16 mouse cellular contexts compared by ENCODE assay signal in genomic region chr11:105957501-105957900, GRCm38 (mm10). TPM values are rescaled to one million over a fixed set of nuclear protein-coding genes. Genes with fewer than 3 reads are reported as not detected.
"Had no signal": no experiment of that assay in that cellular context is flagged by ENCODE, and none has a peak within 500 bp of the region (broad histone marks: within the 10 kb centered on the region; RNA-seq: fewer than 3 reads in every experiment).

No protein-coding gene starts in this region.

- H3K4me3 ChIP-seq: layer of hippocampus, adult 2 months; limb, embryonic 13.5 days; megakaryocyte, embryonic 14.5 days; midbrain, embryonic 15.5 days; neural tube, embryonic 12.5 days had no signal

- H3K4me2 ChIP-seq: limb, embryonic 13.5 days; midbrain, embryonic 11.5 days; midbrain, embryonic 15.5 days; neural tube, embryonic 12.5 days had no signal

- H3K27me3 ChIP-seq: limb, embryonic 13.5 days; midbrain, embryonic 15.5 days; neural tube, embryonic 12.5 days had no signal

- DNase-seq: kidney, adult 18-20 months; kidney, postnatal 10 days; kidney, postnatal 4 days; thymus, postnatal 36 days had no signal

- H3K27ac ChIP-seq: layer of hippocampus, adult 2 months; limb, embryonic 13.5 days; liver, embryonic 14.5 days; macrophage; midbrain, embryonic 15.5 days; neural tube, embryonic 12.5 days; stomach, postnatal 0 days had no signal

- H3K36me3 ChIP-seq: limb, embryonic 13.5 days; midbrain, embryonic 15.5 days; neural tube, embryonic 12.5 days had no signal

- H3K9ac ChIP-seq: limb, embryonic 13.5 days; liver, embryonic 14.5 days; midbrain, embryonic 15.5 days; neural tube, embryonic 12.5 days had no signal

- H3K9me3 ChIP-seq: limb, embryonic 13.5 days; megakaryocyte, embryonic 14.5 days; midbrain, embryonic 15.5 days; neural tube, embryonic 12.5 days had no signal

- H3K4me1 ChIP-seq: midbrain, embryonic 15.5 days; neural tube, embryonic 12.5 days had no signal

- ATAC-seq: midbrain, embryonic 15.5 days had no signal

RNA-seq across cellular contexts. Expression of gene Cyb561, which starts 4.4 kb away (rescaled TPM):
- polyA plus RNA-seq: macrophage had no signal

RNA-seq across cellular contexts. Expression of gene Ace3, which starts 37.0 kb away (rescaled TPM):
- polyA plus RNA-seq: kidney, embryonic 14.5 days; limb, embryonic 13.5 days; liver, adult 2 months; liver, embryonic 14.5 days; macrophage; midbrain, embryonic 11.5 days; midbrain, embryonic 15.5 days; neural tube, embryonic 12.5 days; stomach, postnatal 0 days; thymus, postnatal 0 days had no signal

RNA-seq across cellular contexts. Expression of gene Kcnh6, which starts 50.4 kb away (rescaled TPM):
- polyA plus RNA-seq: liver, adult 2 months; macrophage had no signal
